9 mouse cellular contexts compared by ENCODE assay signal in genomic region chr8:54392866-54393265, GRCm38 (mm10).
"Had no signal": no experiment of that assay in that cellular context is flagged by ENCODE, and none has a peak within 500 bp of the region (broad histone marks: within the 10 kb centered on the region; RNA-seq: fewer than 3 reads in every experiment).

No protein-coding gene starts in this region.

- H3K4me1 ChIP-seq: kidney, embryonic 15.5 days; limb, embryonic 13.5 days; midbrain, embryonic 15.5 days; neural tube, embryonic 12.5 days had no signal

- H3K27me3 ChIP-seq: kidney, embryonic 15.5 days; limb, embryonic 13.5 days; midbrain, embryonic 15.5 days; neural tube, embryonic 12.5 days had no signal

- H3K4me2 ChIP-seq: kidney, embryonic 15.5 days; limb, embryonic 13.5 days; midbrain, embryonic 11.5 days; midbrain, embryonic 15.5 days; neural tube, embryonic 12.5 days had no signal

- H3K36me3 ChIP-seq: kidney, embryonic 15.5 days; limb, embryonic 13.5 days; midbrain, embryonic 15.5 days; neural tube, embryonic 12.5 days had no signal

- H3K4me3 ChIP-seq: kidney, embryonic 15.5 days; limb, embryonic 13.5 days; midbrain, embryonic 15.5 days; neural tube, embryonic 12.5 days had no signal

- H3K27ac ChIP-seq: kidney, embryonic 15.5 days; limb, embryonic 13.5 days; liver, embryonic 14.5 days; midbrain, embryonic 15.5 days; neural tube, embryonic 12.5 days; stomach, postnatal 0 days had no signal

- DNase-seq: left cerebral cortex, postnatal 4 days; thymus, postnatal 4 days had no signal

- H3K9ac ChIP-seq: kidney, embryonic 15.5 days; limb, embryonic 13.5 days; liver, embryonic 14.5 days; midbrain, embryonic 15.5 days; neural tube, embryonic 12.5 days had no signal

- ATAC-seq: midbrain, embryonic 15.5 days had no signal

- H3K9me3 ChIP-seq: kidney, embryonic 15.5 days; limb, embryonic 13.5 days; midbrain, embryonic 15.5 days; neural tube, embryonic 12.5 days had no signal
